Mouse (Mus musculus) right cerebral cortex, postnatal 4 days (tissue): ENCODE results near the gene G3bp2.
A peak's percentile ranks its signal among the peaks of the same experiment; 100 is the strongest.
"Not testable (repeated sequence)": the region's sequence is repeated elsewhere in the genome, so short reads cannot be mapped to it uniquely, and the experiment has no call there.

Experiments used
- DNase-seq: peaks from one replicate; pipeline ENCODE4 v3.0.0-alpha.2; 2022

The G3bp2 gene

DNA sequence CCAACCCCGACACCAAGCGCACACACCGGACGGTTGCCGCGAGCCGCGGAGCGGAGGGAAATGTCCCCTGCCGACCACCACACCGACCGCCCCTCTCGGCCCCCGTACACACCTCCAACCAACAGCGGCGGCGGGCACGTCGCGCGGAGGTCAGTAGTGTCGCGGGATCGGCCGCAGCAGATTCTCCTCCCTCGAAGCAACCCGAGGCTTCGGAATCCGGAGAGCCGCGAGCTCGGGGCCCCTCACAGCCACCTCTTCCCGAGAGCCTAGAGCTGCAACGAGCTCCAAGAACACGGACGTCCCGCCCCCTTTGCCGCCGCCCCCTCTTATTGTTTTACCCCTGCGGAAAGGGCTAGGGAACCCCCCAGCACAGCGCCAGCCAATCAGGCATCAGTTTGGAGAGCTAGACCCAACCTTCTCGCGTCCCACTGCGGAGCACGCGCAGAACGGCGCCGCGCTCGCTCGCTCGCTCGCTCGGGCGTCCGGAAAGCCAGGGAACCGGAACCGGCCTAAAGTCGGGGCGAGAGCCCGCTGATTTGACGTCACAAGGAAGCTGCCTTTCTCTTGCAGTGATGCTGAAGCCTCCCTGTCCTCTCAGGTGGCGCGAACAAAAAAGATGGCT, at the start of gene G3bp2:
Gene G3bp2, minus strand, starts transcription at position 303 of the 622 bp plus-strand sequence.
- peak; percentile 95 for DNase-seq

DNA sequence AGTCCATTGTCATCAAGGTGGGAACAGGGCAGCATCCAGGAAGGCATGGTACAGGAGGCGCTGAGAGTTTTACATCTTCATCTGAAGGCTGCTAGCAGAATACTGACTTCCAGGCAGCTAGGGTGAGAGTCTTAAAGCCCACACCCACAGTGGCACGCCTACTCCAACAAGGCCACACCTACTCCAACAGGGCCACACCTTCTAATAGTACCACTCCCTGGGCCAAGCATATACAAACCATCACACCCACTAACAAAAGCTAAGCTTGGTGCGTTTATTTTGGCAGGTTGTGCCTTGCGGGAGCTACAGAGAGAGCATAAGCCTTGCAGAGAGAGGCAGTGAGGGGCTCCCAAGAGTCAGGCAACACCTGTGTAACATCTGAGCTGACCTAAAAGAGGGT, 49.5 kb upstream of the G3bp2 start:
- DNase-seq: not testable (repeated sequence)

DNA sequence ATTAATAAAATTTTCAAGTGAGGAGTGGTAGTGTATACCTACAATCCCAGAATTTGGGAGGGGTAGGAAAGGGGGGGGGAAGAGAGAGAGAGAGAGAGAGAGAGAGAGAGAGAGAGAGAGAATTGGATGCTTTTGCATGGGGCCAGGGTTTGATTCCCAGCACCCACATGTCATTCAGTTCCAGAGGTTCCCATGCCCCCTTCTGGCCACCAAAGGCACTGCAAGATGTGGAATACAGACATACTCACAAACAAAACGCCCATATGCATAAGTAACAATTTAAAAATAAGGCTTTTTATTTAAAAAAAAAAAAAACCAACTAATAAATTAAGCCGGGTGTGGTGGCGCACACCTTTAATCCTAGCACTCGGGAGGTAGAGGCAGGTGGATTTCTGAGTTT, 48.6 kb upstream of the G3bp2 start:
- no peak for DNase-seq

DNA sequence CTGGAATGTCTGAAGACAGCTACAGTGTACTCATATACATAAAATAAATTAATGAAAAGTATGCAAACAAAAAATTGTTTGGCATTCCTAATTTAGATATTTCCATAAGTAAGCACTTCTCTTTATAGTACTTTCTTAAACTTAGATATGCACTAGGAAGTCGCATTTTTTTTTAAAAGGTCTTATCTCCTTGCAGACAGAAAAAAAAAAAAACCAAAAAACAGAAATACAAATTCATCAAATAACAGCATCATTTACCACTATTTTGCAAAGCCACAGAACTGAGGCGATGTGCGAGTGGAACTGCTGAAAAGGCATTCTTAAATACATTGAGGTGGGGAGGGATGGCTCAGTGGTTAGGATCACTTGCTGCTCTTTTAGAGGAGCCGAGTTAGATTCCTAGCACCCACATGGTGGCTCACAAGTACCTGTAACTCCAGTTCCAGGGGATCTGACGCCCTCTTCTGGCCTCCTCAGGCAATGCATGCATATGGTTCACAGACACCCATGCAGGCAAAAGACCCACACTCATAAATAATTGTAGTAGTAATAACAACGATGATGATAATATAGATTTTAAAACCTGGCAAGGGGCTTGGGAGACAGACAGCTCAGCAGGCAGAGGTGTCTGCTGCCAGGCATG, 46.6 kb upstream of the G3bp2 start:
- DNase-seq: no peak

DNA sequence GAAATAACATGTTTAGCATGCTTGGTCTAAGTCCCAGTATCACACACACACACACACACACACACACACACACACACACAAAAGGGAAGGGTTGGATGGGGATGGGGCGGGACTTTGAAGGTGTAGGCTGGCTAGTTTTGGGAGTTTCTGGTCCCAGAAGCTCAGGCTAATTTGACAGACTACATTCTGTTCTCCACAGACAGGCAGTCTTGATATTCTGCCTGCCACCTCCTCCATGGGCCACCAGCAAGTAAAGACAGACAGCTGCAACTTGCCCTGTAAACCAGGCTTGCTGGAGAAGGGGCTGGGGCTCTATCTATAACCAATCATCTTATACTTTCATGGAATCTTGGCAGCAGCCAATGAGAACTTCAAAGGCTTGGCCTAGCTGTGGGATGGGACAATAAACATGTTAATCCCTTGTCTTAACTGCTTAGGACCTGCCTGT, 45.8 kb upstream of the G3bp2 start:
- DNase-seq: no peak

GRCm38 (mm10) chr5:92128570-92128969, 45.1 kb upstream of the G3bp2 start:
- no peak for DNase-seq

GRCm38 (mm10) chr5:92127751-92128150, 44.2 kb upstream of the G3bp2 start:
- no peak for DNase-seq

DNA sequence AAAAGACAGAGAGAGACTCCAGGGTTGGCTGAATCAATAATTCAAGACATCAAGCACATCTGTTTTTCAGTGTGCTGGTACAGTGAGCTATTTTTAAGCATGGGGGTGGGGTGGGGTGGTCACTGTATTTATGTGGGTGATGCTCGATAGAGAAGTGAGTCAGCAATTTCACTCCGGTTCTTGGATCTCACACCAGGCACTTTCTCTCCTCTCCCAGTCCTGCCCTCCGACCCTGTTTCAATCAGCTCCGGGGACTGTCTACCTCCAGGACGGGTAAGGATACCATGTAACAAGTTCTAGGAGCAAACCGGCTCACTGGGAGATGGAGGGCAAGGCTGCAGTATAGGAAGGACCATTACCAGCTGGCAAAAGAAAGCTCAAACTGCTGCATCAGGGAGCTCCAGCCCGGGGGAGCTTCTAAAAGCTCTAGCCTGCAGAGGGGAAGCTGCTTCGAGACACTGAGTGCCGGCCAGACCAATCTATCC, 43.7 kb upstream of the G3bp2 start:
- no peak for DNase-seq

GRCm38 (mm10) chr5:92125446-92125845, 41.9 kb upstream of the G3bp2 start:
- no peak for DNase-seq

GRCm38 (mm10) chr5:92121636-92122035, 38.1 kb upstream of the G3bp2 start:
- no peak for DNase-seq

DNA sequence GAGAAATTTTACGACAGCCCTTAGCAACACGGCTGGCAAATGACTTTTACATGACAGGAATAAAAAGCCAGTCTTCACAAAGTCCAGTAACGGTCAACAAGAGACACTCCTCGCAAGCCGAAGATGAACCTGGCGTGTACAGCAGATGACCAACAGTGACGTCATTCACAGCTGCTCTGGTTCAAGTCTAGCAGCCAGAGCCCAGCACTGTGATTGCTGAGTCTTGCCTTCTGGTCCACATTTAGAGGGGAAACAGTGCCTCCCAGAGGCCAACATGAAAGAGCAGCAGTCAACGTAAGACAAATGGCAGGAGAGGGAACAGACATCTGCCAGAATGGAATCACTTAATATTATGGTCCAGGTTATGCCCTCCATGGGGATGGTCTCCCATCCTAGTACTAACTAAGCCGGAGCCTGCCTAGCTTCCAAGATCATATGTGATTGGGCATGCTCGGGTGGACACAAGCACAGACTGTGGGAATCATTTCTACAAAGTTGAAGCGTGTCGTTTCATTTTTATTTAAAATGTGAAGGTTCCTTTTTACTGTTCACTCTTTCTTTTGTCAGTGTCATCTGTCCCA, 34.4 kb upstream of the G3bp2 start:
- DNase-seq: peak; percentile 41

- DNase-seq: no peak
Measured at GRCm38 (mm10) chr5:92114939-92115338, 31.4 kb upstream of the G3bp2 start.

- DNase-seq: no peak
Measured at GRCm38 (mm10) chr5:92114223-92114622, 30.7 kb upstream of the G3bp2 start.

- DNase-seq: no peak
Measured at GRCm38 (mm10) chr5:92113484-92113883, 30.0 kb upstream of the G3bp2 start.

DNA sequence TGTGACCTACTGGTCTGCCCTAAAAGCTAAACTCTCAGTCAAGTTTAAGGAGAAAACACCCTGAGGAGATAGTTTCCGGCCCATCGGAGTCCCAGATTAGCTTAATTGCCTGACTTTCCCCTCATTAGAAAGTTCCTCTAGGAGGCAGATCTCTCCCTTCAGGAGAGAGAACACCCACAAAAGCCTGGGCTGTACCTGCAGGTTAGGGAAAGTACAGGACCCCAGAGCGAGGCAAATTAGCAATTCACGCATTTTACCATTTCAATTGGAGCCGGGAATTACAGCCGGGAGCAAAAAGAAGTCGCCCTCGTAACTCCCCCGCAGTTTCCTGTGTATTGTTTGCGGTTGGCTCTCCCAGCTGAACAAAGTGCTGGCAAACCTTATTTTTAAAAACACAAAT, 29.1 kb upstream of the G3bp2 start:
- DNase-seq: no peak

DNA sequence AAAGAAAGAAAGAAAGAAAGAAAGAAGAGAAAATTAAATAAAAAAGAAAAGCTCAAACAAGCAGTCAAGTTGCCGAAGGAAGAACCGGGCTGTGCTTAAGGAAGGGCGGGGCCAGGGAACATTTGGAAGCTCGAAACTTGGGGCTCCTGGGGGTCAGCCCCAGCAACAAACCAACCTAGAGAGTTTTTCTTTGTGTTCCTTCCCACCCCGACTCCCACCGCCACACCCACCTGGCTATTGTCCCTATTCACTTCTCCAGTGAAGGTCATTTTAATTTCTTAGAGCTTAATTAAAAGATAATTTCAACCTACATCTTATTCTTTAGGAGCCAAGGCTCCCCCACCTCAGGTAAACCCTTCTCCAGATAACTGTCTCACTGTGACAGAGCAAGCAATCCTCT, 28.7 kb upstream of the G3bp2 start:
- DNase-seq: no peak

GRCm38 (mm10) chr5:92110818-92111355, 27.4 kb upstream of the G3bp2 start:
- DNase-seq: no peak

DNA sequence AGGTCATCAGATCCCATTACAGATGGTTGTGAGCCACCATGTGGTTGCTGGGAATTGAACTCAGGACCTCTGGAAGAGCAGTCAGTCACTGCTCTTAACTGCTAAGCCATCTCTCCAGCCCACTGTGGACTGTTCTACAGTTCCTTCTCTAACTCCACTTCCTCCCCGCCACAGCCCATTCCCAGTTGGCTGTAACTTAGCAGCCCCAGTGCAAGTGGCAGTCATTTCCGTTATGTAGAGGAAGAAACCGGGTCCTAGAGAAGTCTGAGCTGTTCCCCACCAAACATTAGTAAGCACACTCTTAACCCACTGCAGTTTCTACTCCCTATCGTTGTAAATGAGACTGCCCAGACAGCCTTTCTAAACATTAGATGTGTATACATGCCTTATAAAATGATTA, 23.8 kb upstream of the G3bp2 start:
- DNase-seq: no peak

DNA sequence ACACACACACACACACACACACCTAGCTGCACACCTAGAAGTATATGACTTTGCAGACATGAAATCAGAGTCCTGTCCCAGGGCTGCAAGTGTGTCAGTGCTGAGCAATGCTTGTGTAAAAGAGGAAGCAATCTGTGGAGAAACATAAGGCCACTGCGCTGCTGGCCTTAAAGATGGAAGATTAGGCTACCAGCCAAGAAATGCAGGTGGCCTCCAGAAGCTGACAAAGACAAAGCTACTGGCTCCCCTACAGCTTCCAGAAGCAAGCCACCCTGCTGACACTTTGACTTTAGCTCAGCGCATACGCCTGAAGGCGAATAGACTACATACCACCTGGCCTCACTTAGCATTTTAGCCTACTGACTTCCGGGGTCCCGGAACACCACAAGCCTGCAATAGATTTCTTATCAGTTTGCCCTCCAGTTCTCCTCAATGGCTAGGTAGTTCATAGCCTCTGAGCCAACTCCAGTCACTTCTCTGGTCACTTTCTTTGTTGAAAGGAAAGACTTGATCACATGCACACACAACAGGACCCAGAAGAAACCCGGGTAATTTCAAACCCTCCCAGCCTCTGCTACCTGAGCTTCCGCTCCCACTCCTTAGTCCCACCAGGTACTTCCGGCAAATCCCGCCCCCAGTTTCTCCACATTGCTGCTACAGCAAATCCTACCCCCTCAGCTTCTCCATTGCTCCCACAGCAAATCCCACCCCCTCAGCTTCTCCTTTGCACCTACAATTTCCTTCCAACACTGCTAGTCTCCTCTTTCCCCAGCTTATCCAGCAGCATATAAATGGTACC, 23.0 kb upstream of the G3bp2 start:
- no peak for DNase-seq

DNA sequence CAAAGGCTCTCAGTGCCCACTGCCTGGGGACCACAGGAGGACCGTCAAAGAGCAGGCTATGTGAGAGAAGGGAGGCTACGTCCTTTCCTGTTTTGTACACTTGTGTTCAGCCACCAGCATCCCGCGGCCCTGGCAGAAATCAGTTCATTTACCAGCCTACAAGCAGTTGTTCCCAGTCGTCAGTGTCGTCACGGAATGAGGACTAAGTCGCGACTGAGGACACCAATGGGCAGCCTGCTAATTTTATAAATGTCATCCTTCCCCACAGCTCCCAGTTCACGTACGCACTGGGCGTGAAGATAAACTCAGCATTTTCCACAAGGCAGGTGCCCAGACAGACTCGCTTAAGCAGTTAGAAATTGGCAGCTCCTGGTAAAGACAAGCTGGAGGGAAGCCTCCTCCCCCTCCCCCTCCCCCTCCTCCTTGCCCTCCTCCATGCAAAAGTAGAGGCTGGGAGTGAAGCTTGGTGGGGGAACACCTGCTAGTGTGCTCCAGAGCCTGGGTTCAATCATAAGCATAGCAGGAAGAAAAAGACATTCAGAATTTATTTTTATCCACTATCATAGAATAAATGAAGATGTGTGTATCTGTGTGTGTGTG, 20.4 kb upstream of the G3bp2 start:
- no peak for DNase-seq

DNA sequence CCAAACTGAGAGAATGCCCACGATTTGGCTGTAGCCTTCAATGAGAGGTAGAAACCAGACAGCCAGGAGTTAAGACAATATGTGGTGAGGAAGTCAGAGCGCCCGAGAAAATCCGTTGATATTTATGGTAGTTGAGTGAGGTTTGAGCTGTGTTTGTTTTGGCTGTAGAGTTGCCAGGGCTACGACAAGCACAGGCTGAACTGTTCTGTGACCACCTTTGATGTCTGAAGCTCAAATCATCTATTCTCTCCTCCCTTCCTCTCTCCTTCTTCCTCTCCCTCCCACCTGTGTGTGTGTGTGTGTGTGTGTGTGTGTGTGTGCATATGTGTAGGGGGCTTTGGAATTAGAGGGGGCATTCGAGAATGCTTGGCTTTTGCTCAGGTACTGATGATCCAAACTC, 19.5 kb upstream of the G3bp2 start:
- DNase-seq: no peak

DNA sequence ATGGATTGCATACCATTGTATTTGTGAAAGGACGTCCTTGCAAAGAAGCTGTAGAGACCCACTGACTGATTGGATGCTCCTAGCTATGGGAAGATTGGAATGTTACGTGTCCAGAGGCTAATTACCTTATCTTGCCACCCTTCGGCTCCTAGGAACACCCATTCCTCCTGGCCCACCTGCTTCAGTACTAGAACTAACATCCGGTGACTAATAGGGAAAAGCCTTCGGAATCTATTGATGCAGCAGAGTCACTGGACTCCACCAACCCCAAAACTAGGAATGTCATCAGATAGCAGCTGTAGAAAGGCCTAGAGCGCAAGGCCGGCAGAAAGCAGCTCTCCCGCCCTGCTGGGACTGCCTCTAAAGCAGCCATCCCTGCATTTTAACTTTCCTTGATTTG, 18.1 kb upstream of the G3bp2 start:
- DNase-seq: no peak
